Mouse (Mus musculus) neural tube, embryonic 12.5 days (tissue): ENCODE data around the gene Erfe. TPM values are rescaled to one million over a fixed set of nuclear protein-coding genes. Genes with fewer than 3 reads are reported as not detected.
A peak's percentile ranks its signal among the peaks of the same experiment; 100 is the strongest.

ENCODE experiments used
- ATAC-seq: fragments of 200-750 bp; cut with Nextera tagmentation; 2 replicates; pipeline ENCODE4 v1.8.0; 2017; ENCODE audit warnings: low read depth, mild to moderate bottlenecking, moderate TSS enrichment, moderate library complexity; ENCODE audit not compliant: low FRiP score
- H3K27ac ChIP-seq: fragments of 300-500 bp; sonication (generic); 2 replicates; pipeline ENCODE4 v1.5.1; 2016
- H3K27me3 ChIP-seq: fragments of 300-500 bp; sonication (generic); replicated peaks from 2 replicates; pipeline ENCODE4 v1.6.1; 2016; ENCODE audit warnings: mild to moderate bottlenecking
- H3K36me3 ChIP-seq: fragments of 300-500 bp; sonication (generic); 2 replicates; pipeline ENCODE4 v1.6.1; 2016; ENCODE audit warnings: mild to moderate bottlenecking
- H3K4me1 ChIP-seq: fragments of 300-500 bp; sonication (generic); 2 replicates; pipeline ENCODE4 v1.6.1; 2016
- H3K4me2 ChIP-seq: fragments of 300-500 bp; sonication (generic); replicated peaks from 2 replicates; pipeline ENCODE4 v1.6.1; 2016; ENCODE audit warnings: mild to moderate bottlenecking
- H3K4me3 ChIP-seq: fragments of 300-500 bp; sonication (generic); 2 replicates; pipeline ENCODE4 v1.5.1; 2016
- H3K9ac ChIP-seq: fragments of 300-500 bp; sonication (generic); 2 replicates; pipeline ENCODE4 v1.6.1; 2016; ENCODE audit warnings: mild to moderate bottlenecking
- H3K9me3 ChIP-seq: fragments of 300-500 bp; sonication (generic); 2 replicates; pipeline ENCODE4 v1.6.1; 2016; ENCODE audit warnings: mild to moderate bottlenecking
- WGBS: fragments of 180-500 bp; shearing (Covaris S2); methylation state at CpG from one replicate; pipeline ENCODE4 v1.1.7; 2016; 5-methylcytosine and 5-hydroxymethylcytosine counted together
- polyA plus RNA-seq: library from polyadenylated mRNA; unstranded; fragments of >200 nt; fragmentation: Nextera tagmentation; extraction: Ambion mirVana; gene quantifications from 2 replicates; pipeline ENCODE4 v1.2.1, GENCODE M21; 2016

The Erfe gene
- polyA plus RNA-seq = 0.19 and 0.33 TPM in 2 replicates

GRCm38 (mm10) chr1:91366215-91367108 is at the start of gene Erfe:
Gene Erfe, plus strand, starts transcription at chr1:91366430.
- no peak within 1 kb of the TSS for H3K27ac ChIP-seq
- peaks cover 14% of the 10 kb centered on the region for H3K36me3 ChIP-seq
- peak within 1 kb of the TSS; percentile 63 for H3K4me2 ChIP-seq
- peak within 1 kb of the TSS; percentile 32 for H3K4me3 ChIP-seq
- peaks cover 19% of the 10 kb centered on the region; the same call in 1 of the 2 replicates for H3K27me3 ChIP-seq
- H3K9ac ChIP-seq = peak within 1 kb of the TSS; percentile 45; the same call in 1 of the 2 replicates
- H3K4me1 ChIP-seq = peaks cover 7% of the 10 kb centered on the region; the same call in 1 of the 2 replicates
- peak; percentile 38; the same call in 1 of the 2 replicates for ATAC-seq
- H3K9me3 ChIP-seq = 0 out of 2 replicates have a peak, but pooled peaks cover 3% of the 10 kb centered on the region
- WGBS = 1% methylated on average over 68 of the region's 68 CpGs

- Histone ChIP-seq H3K27ac (no peak overlapping the region), H3K36me3 (no peaks in the 10 kb centered on the region), H3K9me3 (no peaks in the 10 kb centered on the region), H3K9ac (no peak overlapping the region), H3K27me3 (no peaks in the 10 kb centered on the region), H3K4me1 (peaks cover 8% of the 10 kb centered on the region), H3K4me2 (no peak overlapping the region), H3K4me3 (no peak overlapping the region)
- 93% methylated on average over 6 of the region's 6 CpGs for WGBS
- ATAC-seq = no peak
Measured at GRCm38 (mm10) chr1:91317656-91318055, 48.6 kb upstream of the Erfe start.

GRCm38 (mm10) chr1:91321760-91322438 is 44.3 kb upstream of the Erfe start, which contains the start of gene Espnl:
Gene Espnl, plus strand, starts transcription at chr1:91322075.
- no peaks in the 10 kb centered on the region for H3K4me1 ChIP-seq
- WGBS = 84% methylated on average over 19 of the region's 19 CpGs
- no peaks in the 10 kb centered on the region for H3K9me3 ChIP-seq
- no peak for ATAC-seq
- H3K4me3 ChIP-seq = no peak within 1 kb of the TSS
- H3K27ac ChIP-seq = no peak within 1 kb of the TSS
- no peaks in the 10 kb centered on the region for H3K27me3 ChIP-seq
- H3K36me3 ChIP-seq = no peaks in the 10 kb centered on the region
- no peak within 1 kb of the TSS for H3K9ac ChIP-seq
- no peak within 1 kb of the TSS for H3K4me2 ChIP-seq

DNA sequence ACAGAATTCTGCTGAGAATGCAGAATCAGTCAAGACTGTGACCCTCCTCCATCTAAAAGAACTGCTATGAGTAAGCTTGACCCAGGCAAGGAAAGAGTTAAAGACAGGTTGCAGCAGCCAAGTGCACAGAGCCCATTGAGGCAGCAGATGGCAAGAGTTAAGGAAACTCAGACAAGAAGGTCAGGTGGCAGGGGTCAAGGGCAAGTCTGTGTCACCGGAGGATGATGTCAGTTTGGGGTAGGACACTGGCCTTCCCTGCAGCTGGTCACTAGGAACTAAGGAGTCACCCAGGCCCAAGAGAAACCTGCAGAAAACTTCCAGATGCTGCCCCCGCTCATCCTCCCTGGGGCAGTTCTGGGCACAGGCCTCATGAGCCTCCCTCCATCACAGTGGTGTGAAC is 41.6 kb upstream of the Erfe start:
- Histone ChIP-seq H3K4me1 (no peaks in the 10 kb centered on the region), H3K4me3 (no peak overlapping the region), H3K27me3 (no peaks in the 10 kb centered on the region), H3K9ac (no peak overlapping the region), H3K36me3 (no peaks in the 10 kb centered on the region), H3K27ac (no peak overlapping the region), H3K4me2 (no peak overlapping the region), H3K9me3 (no peaks in the 10 kb centered on the region)
- no peak for ATAC-seq
- 73% methylated on average over 2 of the region's 2 CpGs for WGBS

DNA sequence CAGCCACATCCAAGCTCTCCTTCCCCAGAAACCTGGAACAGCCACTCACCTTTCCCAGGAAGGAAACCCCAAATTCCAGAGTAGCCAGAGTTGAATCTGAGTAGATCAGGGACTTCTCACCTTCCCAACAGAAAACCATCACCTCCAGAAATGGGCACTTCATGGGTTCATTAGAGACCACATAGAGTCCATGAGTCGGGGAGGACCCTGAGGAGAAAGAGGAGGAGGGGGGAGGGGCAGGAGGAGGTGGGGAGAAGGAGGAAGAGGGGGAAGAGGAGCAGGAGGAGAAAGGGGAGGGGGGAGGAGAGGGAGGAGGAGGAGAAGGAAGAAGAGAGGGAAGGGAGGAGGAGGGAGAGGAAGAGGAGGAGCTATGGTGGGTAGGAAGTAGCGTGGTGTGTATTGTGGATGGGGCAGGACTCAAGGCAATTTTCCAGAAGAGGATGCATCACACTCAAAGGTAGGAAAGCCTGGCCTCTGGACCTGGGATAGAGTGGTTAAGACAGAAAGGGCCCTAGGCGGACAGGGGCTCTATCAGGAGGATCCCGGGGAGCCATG is 40.7 kb upstream of the Erfe start:
- Histone ChIP-seq H3K9me3 (no peaks in the 10 kb centered on the region), H3K4me2 (no peak overlapping the region), H3K36me3 (no peaks in the 10 kb centered on the region), H3K9ac (no peak overlapping the region), H3K4me3 (no peak overlapping the region), H3K27ac (no peak overlapping the region), H3K27me3 (no peaks in the 10 kb centered on the region), H3K4me1 (no peaks in the 10 kb centered on the region)
- 77% methylated on average over 4 of the region's 4 CpGs for WGBS
- no peak for ATAC-seq

- WGBS = 55% methylated on average over 4 of the region's 4 CpGs
- H3K27ac ChIP-seq = no peak overlapping the region
Measured at GRCm38 (mm10) chr1:91332102-91332501, 34.1 kb upstream of the Erfe start.

GRCm38 (mm10) chr1:91333582-91333981 is 32.6 kb upstream of the Erfe start:
- ATAC-seq = no peak
- Histone ChIP-seq H3K9me3 (no peaks in the 10 kb centered on the region), H3K27me3 (no peaks in the 10 kb centered on the region), H3K9ac (no peak overlapping the region), H3K27ac (no peak overlapping the region), H3K36me3 (no peaks in the 10 kb centered on the region), H3K4me3 (no peak overlapping the region), H3K4me2 (no peak overlapping the region), H3K4me1 (no peaks in the 10 kb centered on the region)

More at GRCm38 (mm10) chr1:91332102-91332501, 34.1 kb upstream of the Erfe start:
- H3K9ac ChIP-seq = no peak overlapping the region
- H3K36me3 ChIP-seq = no peaks in the 10 kb centered on the region
- H3K9me3 ChIP-seq = no peaks in the 10 kb centered on the region
- ATAC-seq = no peak
- H3K4me2 ChIP-seq = no peak overlapping the region
- no peaks in the 10 kb centered on the region for H3K27me3 ChIP-seq
- H3K4me3 ChIP-seq = no peak overlapping the region
- no peaks in the 10 kb centered on the region for H3K4me1 ChIP-seq

DNA sequence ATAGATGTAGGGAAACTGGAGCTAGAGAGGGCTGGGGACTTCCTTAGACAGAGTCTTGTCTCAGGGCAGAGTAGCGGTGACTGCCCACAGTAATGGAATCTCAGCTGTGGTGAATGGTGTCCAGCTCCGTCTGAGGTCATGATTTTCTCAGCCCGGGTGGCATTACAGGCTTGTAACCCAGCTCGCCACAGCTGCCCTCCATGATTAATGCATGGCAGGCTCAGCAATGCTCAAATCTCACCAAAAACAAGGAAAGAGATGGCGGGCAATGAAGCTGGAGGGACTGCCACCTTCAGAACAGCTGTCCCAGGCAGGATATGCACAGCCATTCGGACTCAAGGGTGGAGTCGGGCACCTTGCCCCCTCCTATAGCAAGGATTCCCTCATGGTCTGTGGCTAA is 28.9 kb upstream of the Erfe start:
- Histone ChIP-seq H3K27ac (no peak overlapping the region), H3K27me3 (no peaks in the 10 kb centered on the region; the same call in 1 of the 2 replicates), H3K4me1 (no peaks in the 10 kb centered on the region), H3K36me3 (no peaks in the 10 kb centered on the region), H3K9me3 (no peaks in the 10 kb centered on the region), H3K9ac (no peak overlapping the region), H3K4me3 (no peak overlapping the region), H3K4me2 (no peak overlapping the region)
- 89% methylated on average over 7 of the region's 7 CpGs for WGBS
- no peak for ATAC-seq

GRCm38 (mm10) chr1:91344001-91344400 is 22.2 kb upstream of the Erfe start:
- no peak for ATAC-seq
- Histone ChIP-seq H3K27ac (no peak overlapping the region), H3K27me3 (peaks cover 43% of the 10 kb centered on the region), H3K4me2 (no peak overlapping the region), H3K9me3 (no peaks in the 10 kb centered on the region), H3K4me1 (peaks cover 14% of the 10 kb centered on the region), H3K9ac (no peak overlapping the region), H3K36me3 (no peaks in the 10 kb centered on the region), H3K4me3 (no peak overlapping the region)
- 77% methylated on average over 3 of the region's 3 CpGs for WGBS

- Histone ChIP-seq H3K4me2 (peak overlapping the region; percentile 58), H3K27me3 (peaks cover 43% of the 10 kb centered on the region), H3K36me3 (no peaks in the 10 kb centered on the region), H3K4me1 (peaks cover 14% of the 10 kb centered on the region), H3K9ac (no peak overlapping the region; the same call in 1 of the 2 replicates), H3K4me3 (peak overlapping the region; percentile 19), H3K9me3 (no peaks in the 10 kb centered on the region), H3K27ac (no peak overlapping the region)
- ATAC-seq = no peak
- whole genome bisulfite sequencing = 5% methylated on average over 68 of the region's 68 CpGs
Measured at GRCm38 (mm10) chr1:91344921-91345685, 21.1 kb upstream of the Erfe start.

DNA sequence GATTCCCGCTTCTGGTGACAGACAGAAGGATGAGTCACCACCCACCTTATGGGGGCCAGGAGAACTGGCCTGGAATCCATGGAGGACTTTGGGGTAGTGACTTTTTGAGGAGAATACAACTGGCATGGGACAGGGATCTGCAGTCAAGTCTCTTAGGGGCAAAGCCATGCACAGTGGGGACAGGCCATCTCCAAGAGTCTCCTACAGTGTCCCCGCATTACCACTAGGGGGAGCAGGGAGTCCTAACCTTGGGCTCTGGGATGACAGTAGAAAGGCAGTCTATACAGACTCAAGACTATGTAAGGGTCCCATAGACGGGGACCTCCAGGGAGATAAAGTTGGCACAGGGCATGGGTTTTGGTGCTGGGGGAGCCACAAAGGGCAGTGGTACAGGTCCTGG is 19.3 kb upstream of the Erfe start:
- no peak overlapping the region for H3K4me2 ChIP-seq
- no peak overlapping the region for H3K9ac ChIP-seq
- ATAC-seq = peak; percentile 68; the same call in 1 of the 2 replicates
- peaks cover 43% of the 10 kb centered on the region for H3K27me3 ChIP-seq
- H3K36me3 ChIP-seq = no peaks in the 10 kb centered on the region
- 36% methylated on average over 3 of the region's 3 CpGs for WGBS
- H3K9me3 ChIP-seq = no peaks in the 10 kb centered on the region
- no peak overlapping the region for H3K27ac ChIP-seq
- no peak overlapping the region for H3K4me3 ChIP-seq
- peaks cover 14% of the 10 kb centered on the region for H3K4me1 ChIP-seq
